Mouse (Mus musculus) CH12.LX (cell line): Measurements from ENCODE around the gene Lurap1. TPM values are rescaled to one million over a fixed set of nuclear protein-coding genes. Genes with fewer than 3 reads are reported as not detected.

Experiments used
- DNase-seq: peaks from one replicate; pipeline ENCODE4 v3.0.0-alpha.2; 2013; ENCODE audit errors: extremely low read depth
- H3K27ac ChIP-seq: 2 replicates; pipeline ENCODE4 v1.5.1; 2012; ENCODE audit warnings: low read depth, mild to moderate bottlenecking, control low read depth, moderate library complexity; ENCODE audit not compliant: insufficient read depth
- H3K27me3 ChIP-seq: replicated peaks from 2 replicates; pipeline ENCODE3; 2012; ENCODE audit warnings: inconsistent platforms
- H3K36me3 ChIP-seq, 2 experiments: replicated peaks in 1 of 2; 2 replicates each; pipeline versions ENCODE3 to v1.6.1; 2012; ENCODE audit warnings: inconsistent platforms in 1 of 2, low read length in 1 of 2, mild to moderate bottlenecking in 1 of 2, mixed read lengths in 1 of 2, moderate library complexity in 1 of 2; ENCODE audit not compliant: control insufficient read depth in 1 of 2, insufficient read depth in 1 of 2
- H3K4me1 ChIP-seq, 2 experiments: 2 replicates each; pipeline ENCODE4 v1.6.1; 2012; ENCODE audit warnings: inconsistent platforms in 1 of 2, moderate library complexity in 1 of 2; ENCODE audit not compliant: insufficient read depth in 2 of 2, control insufficient read depth in 1 of 2
- H3K4me2 ChIP-seq: 2 replicates; pipeline ENCODE4 v1.6.1; 2012; ENCODE audit warnings: low read depth, mild to moderate bottlenecking, control low read depth; ENCODE audit not compliant: poor library complexity, insufficient read depth, severe bottlenecking
- H3K4me3 ChIP-seq, 3 experiments: fragments of 150-350 bp in 1 of 3; sonication (generic) in 1 of 3; replicated peaks in 1 of 3; 2 replicates each; pipeline versions ENCODE3 to v1.5.1; 2011 to 2012; ENCODE audit warnings: low read depth in 2 of 3, low read length in 2 of 3, mild to moderate bottlenecking in 2 of 3, moderate library complexity in 2 of 3, control low read depth in 1 of 3, improper control_type of control experiment in 1 of 3, inconsistent platforms in 1 of 3, mixed read lengths in 1 of 3; ENCODE audit not compliant: poor library complexity in 1 of 3
- H3K79me2 ChIP-seq: replicated peaks from 2 replicates; pipeline ENCODE4 v1.6.1; 2012; ENCODE audit warnings: mild to moderate bottlenecking, moderate library complexity; ENCODE audit not compliant: control insufficient read depth, poor library complexity, insufficient read depth, severe bottlenecking; ENCODE audit errors: extremely low read depth
- H3K9ac ChIP-seq: 2 replicates; pipeline ENCODE4 v1.6.1; 2012; ENCODE audit warnings: low read depth, mild to moderate bottlenecking, control low read depth, moderate library complexity; ENCODE audit not compliant: insufficient read depth
- H3K9me3 ChIP-seq: replicated peaks from 2 replicates; pipeline ENCODE3; 2012; ENCODE audit warnings: low read length, inconsistent platforms, mixed read lengths
- CTCF ChIP-seq, 2 experiments: IDR thresholded peaks in 1 of 2; conservative IDR thresholded peaks in 1 of 2; 2 replicates each; pipeline ENCODE4 v1.5.1; 2011 to 2012; ENCODE audit warnings: low read depth in 2 of 2, low read length in 2 of 2, improper control_type of control experiment in 1 of 2, inconsistent platforms in 1 of 2, mild to moderate bottlenecking in 1 of 2, moderate library complexity in 1 of 2
- IRF4 ChIP-seq: IDR thresholded peaks from 2 replicates; pipeline ENCODE4 v1.6.1; 2014; ENCODE audit warnings: low read depth, mild to moderate bottlenecking, inconsistent platforms, low read length, improper control_type of control experiment
- MAZ ChIP-seq: IDR thresholded peaks from 2 replicates; pipeline ENCODE4 v1.6.1; 2012; ENCODE audit warnings: low read depth, mild to moderate bottlenecking, inconsistent platforms, low read length, improper control_type of control experiment, moderate library complexity
- NRF1 ChIP-seq: IDR thresholded peaks from 2 replicates; pipeline ENCODE4 v1.6.1; 2014; ENCODE audit warnings: low read depth, mild to moderate bottlenecking, inconsistent platforms, low read length, improper control_type of control experiment, moderate library complexity
- RAD21 ChIP-seq: IDR thresholded peaks from 2 replicates; pipeline ENCODE4 v1.6.1; 2011; ENCODE audit warnings: low read depth, mild to moderate bottlenecking, low read length, improper control_type of control experiment, moderate library complexity
- SIN3A ChIP-seq: IDR thresholded peaks from 2 replicates; pipeline ENCODE4 v1.6.1; 2012; ENCODE audit warnings: low read length, improper control_type of control experiment, inconsistent platforms
- SMC3 ChIP-seq: IDR thresholded peaks from 2 replicates; pipeline ENCODE4 v1.6.1; 2011; ENCODE audit warnings: low read depth, low read length, improper control_type of control experiment
- USF1 ChIP-seq: IDR thresholded peaks from 2 replicates; pipeline ENCODE4 v1.6.1; 2014; ENCODE audit warnings: low read depth, mild to moderate bottlenecking, inconsistent platforms, low read length, improper control_type of control experiment
- ZC3H11A ChIP-seq: IDR thresholded peaks from 2 replicates; pipeline ENCODE4 v1.6.1; 2012; ENCODE audit warnings: low read depth, mild to moderate bottlenecking, inconsistent platforms, low read length, improper control_type of control experiment
- ZKSCAN1 ChIP-seq: IDR thresholded peaks from 2 replicates; pipeline ENCODE4 v1.6.1; 2012; ENCODE audit warnings: low read depth, inconsistent platforms, low read length, improper control_type of control experiment, borderline replicate concordance
- ZMIZ1 ChIP-seq: IDR thresholded peaks from 2 replicates; pipeline ENCODE4 v1.6.1; 2012; ENCODE audit warnings: low read depth, mild to moderate bottlenecking, inconsistent platforms, low read length, improper control_type of control experiment
- dilution Hi-C: fragments of 300-500 bp; cut with MboI; formaldehyde crosslinking; loops from 2 replicates; pipeline ENCODE4 v1.14.3; 2020; ENCODE audit warnings: low sequenced_read_pairs; ENCODE audit not compliant: extremely low pct_unique_long_range_greater_than_20kb, extremely low pct_ligation_motif_present
- in situ Hi-C: fragments of 300-500 bp; cut with MboI; formaldehyde crosslinking; loops from 3 replicates; pipeline ENCODE4 v1.14.3; 2019; ENCODE audit warnings: low sequenced_read_pairs, low pct_ligation_motif_present, low pct_unique_long_range_greater_than_20kb, mixed read lengths
- polyA plus RNA-seq: library from polyadenylated mRNA; unstranded; fragments of >175 nt; gene quantifications from 2 replicates; pipeline ENCODE4 v1.2.1, GENCODE M21; 2012; ENCODE audit warnings: low read depth; ENCODE audit not compliant: insufficient read length
- total RNA-seq, 2 experiments: library from RNA; depleted of rRNA; stranded (reverse); fragments of 300-350 nt in 1 of 2; fragments of >200 nt in 1 of 2; gene quantifications; 2 replicates each; pipeline ENCODE4 v1.2.3; 2012 to 2014

Gene Lurap1
- total and polyA plus RNA-seq, 3 experiments, result 0.10 TPM; not detected in 2

DNA sequence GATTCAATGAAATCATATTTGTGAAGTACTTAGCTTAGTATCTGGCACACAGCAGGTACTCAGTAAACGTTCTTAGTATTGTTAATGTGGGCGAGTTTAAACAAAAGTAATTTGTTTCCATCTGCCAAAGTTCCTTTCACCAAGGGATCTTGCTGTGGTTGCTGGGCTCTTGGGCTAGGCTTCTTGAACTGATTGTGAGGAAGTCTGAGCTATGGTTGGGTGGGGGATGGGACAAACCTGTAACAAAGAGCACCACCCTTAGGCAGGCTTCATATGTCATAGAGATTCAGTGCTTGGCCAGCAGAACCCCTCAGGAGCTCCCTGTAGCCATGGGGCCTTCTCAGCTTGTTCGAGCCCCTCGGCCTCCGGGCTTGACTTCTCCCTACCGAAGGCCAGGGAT, 21.9 kb upstream of the Lurap1 start, which contains the start of the genes 1700042G07Rik and Gm49337 (continued):
- no peak for TF ChIP-seq MAZ
- TF ChIP-seq NRF1, result no peak

DNA sequence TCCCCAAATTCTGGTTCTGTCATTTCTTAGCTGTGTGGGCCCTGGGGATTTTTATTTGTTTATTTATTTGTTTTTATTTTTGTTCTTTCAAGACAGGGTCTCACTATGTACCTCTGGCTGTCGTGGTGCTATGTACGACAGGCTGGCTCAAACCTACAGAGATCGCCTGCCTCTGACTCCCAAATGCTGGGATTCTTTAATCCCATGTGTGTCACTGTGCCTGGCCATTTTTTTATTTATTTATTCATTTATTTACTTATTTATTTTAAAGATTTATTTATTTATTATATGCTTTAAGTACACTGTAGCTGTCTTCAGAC, 18.2 kb upstream of the Lurap1 start:
- DNase-seq, result no peak
- dilution Hi-C loops, result no loop called here
- H3K27ac ChIP-seq, result no peak overlapping the region
- no peak overlapping the region for H3K9ac ChIP-seq
- no peaks in the 10 kb centered on the region for H3K9me3 ChIP-seq
- TF ChIP-seq SIN3A, result no peak
- TF ChIP-seq IRF4, result no peak
- TF ChIP-seq ZKSCAN1, result no peak
- TF ChIP-seq, all 38 proteins: peak for 0
- Histone ChIP-seq H3K79me2 (no peaks in the 10 kb centered on the region), H3K4me1 (peaks cover 7 to 25% of the 10 kb centered on the region in 2 experiments), H3K27me3 (no peaks in the 10 kb centered on the region), H3K4me3 (no peak overlapping the region), H3K36me3 (no peaks in the 10 kb centered on the region), H3K4me2 (no peak overlapping the region)
- in situ Hi-C loops, result loop anchor here (25.0 kb wide), 2 partner anchors 168 to 643 kb away; partner anchors contain the start of genes Hpdl, Mutyh and Toe1

DNA sequence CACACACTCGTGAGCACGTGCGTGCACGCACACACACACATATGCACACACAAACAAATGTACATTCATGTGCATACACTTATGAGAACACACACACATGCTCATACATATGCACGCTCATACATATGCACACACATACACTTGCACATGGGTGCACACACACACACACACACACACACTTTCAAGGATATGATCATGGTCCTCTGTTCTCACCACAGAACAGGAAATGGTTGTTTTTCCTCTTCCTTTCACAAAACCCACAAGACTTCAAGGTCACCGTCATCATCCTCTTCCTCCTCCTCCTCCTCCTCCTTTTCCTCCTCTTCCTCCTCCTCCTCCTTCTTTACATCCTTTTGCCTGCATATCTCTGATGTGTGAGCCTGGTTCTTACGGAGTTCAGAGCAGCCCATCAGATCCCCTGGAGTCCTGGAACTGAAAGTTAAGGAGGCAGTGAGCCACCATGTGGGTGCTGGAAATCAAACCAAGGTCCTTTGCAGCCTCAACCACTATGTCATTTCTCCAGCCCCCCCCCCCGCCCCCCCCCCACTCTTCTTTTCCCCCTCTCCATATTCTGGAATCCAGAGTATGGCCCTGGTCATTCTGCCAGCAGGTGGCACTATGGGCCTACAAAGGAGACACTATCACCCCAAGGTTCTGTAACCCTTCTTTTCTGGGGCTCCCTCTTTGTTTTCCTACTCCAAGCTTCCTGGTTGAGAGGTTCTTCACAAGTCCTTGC, 17.6 kb upstream of the Lurap1 start:
- Histone ChIP-seq H3K27me3 (no peaks in the 10 kb centered on the region), H3K4me3 (no peak overlapping the region), H3K36me3 (peaks cover 0 to 5% of the 10 kb centered on the region in 2 experiments), H3K27ac (no peak overlapping the region), H3K79me2 (no peaks in the 10 kb centered on the region), H3K4me1 (peaks cover 7 to 25% of the 10 kb centered on the region in 2 experiments), H3K4me2 (0 out of 2 replicates have a peak overlapping the region, but pooled peaks have one; percentile 30), H3K9me3 (no peaks in the 10 kb centered on the region), H3K9ac (no peak overlapping the region)
- DNase-seq, result no peak
- in situ Hi-C loops (loop anchor here (25.0 kb wide), 2 partner anchors 169 to 644 kb away; partner anchors contain the start of genes Hpdl, Mutyh and Toe1), dilution Hi-C loops (no loop called here)
- no peak for TF ChIP-seq USF1
- peak; percentile 80 for TF ChIP-seq RAD21
- TF ChIP-seq SMC3, result peak; percentile 72
- TF ChIP-seq CTCF (conservative IDR thresholded peaks at IDR 0.05 in 1 of 2, IDR thresholded peaks at IDR 0.05 in 1 of 2; ENCODE audit: low read depth in 2 of 2, low read length in 2 of 2), result peak in 1 of 2 experiments; percentile 81; a peak in 2 of 4 replicates
- TF ChIP-seq ZC3H11A, result peak; percentile 18; the same call in 1 of the 2 replicates
- TF ChIP-seq ZMIZ1, result no peak
